Mouse (Mus musculus): ENCODE data around the gene Tirap.
"Not testable (repeated sequence)": the region's sequence is repeated elsewhere in the genome, so short reads cannot be mapped to it uniquely, and the experiment has no call there.

Tirap gene

GRCm38 (mm10) chr9:35188700-35189099 lies 11.4 kb downstream of the Tirap start:
- DNase-seq = peak; percentile 62 to 75

GRCm38 (mm10) chr9:35187351-35187903 lies 12.7 kb downstream of the Tirap start:
- peak; percentile 25 to 74 for DNase-seq

GRCm38 (mm10) chr9:35186430-35186829 lies 13.7 kb downstream of the Tirap start:
- no peak for DNase-seq

- no peak for DNase-seq
Observed at GRCm38 (mm10) chr9:35183359-35183758, 16.7 kb downstream of the Tirap start.

- no peak for DNase-seq
Observed at GRCm38 (mm10) chr9:35182832-35183231, 17.3 kb downstream of the Tirap start.

- no peak for DNase-seq
Observed at GRCm38 (mm10) chr9:35176124-35176659, 23.9 kb downstream of the Tirap start.

- DNase-seq = peak; percentile 93 to 94
Observed at GRCm38 (mm10) chr9:35175251-35176123, 24.6 kb downstream of the Tirap start, which contains the start of gene Dcps. TSS of gene Dcps (minus strand) at chr9:35176061.

- no peak for DNase-seq
Observed at GRCm38 (mm10) chr9:35173331-35173730, 26.8 kb downstream of the Tirap start.

GRCm38 (mm10) chr9:35170071-35170470 lies 30.0 kb downstream of the Tirap start:
- DNase-seq = no peak

GRCm38 (mm10) chr9:35166798-35167635 lies 33.1 kb downstream of the Tirap start:
- DNase-seq = no peak

GRCm38 (mm10) chr9:35166144-35166797 lies 33.8 kb downstream of the Tirap start:
- peak in 1 of 2 experiments; percentile 31 for DNase-seq

- no peak for DNase-seq
Observed at GRCm38 (mm10) chr9:35164142-35164874, 35.8 kb downstream of the Tirap start.

- DNase-seq = peak; percentile 27 to 57
Observed at GRCm38 (mm10) chr9:35163011-35163690, 36.9 kb downstream of the Tirap start.

GRCm38 (mm10) chr9:35161721-35162120 lies 38.4 kb downstream of the Tirap start:
- no peak for DNase-seq

- no peak for DNase-seq
Observed at GRCm38 (mm10) chr9:35160662-35161061, 39.4 kb downstream of the Tirap start.

- DNase-seq = no peak
Observed at GRCm38 (mm10) chr9:35158477-35158876, 41.6 kb downstream of the Tirap start.

- peak; percentile 24 to 58 for DNase-seq
Observed at GRCm38 (mm10) chr9:35156862-35157261, 43.2 kb downstream of the Tirap start.

GRCm38 (mm10) chr9:35156002-35156710 lies 43.9 kb downstream of the Tirap start:
- DNase-seq = peak; percentile 48 to 85

- DNase-seq = no peak
Observed at GRCm38 (mm10) chr9:35152923-35153322, 47.2 kb downstream of the Tirap start.

GRCm38 (mm10) chr9:35148822-35149221 lies 51.3 kb downstream of the Tirap start:
- not testable (repeated sequence) for DNase-seq
